Mouse (Mus musculus) kidney, embryonic 16.5 days (tissue): ENCODE data around the gene Olfr749. TPM values are rescaled to one million over a fixed set of nuclear protein-coding genes. Genes with fewer than 3 reads are reported as not detected.

Experiments
- ATAC-seq: fragments of 200-750 bp; cut with Nextera tagmentation; 2 replicates; pipeline ENCODE4 v1.8.0; 2017; ENCODE audit warnings: moderate TSS enrichment; ENCODE audit not compliant: low FRiP score, low TSS enrichment
- H3K27ac ChIP-seq: fragments of 300-500 bp; sonication (generic); 2 replicates; pipeline ENCODE4 v1.5.1; 2014; ENCODE audit warnings: low read length
- H3K27me3 ChIP-seq: fragments of 300-500 bp; sonication (generic); 2 replicates; pipeline ENCODE4 v1.6.1; 2014; ENCODE audit warnings: low read length, control low read depth, mixed read lengths; ENCODE audit not compliant: insufficient read depth
- H3K36me3 ChIP-seq: fragments of 300-500 bp; sonication (generic); 2 replicates; pipeline ENCODE4 v1.6.1; 2014; ENCODE audit warnings: low read length, control low read depth, mixed read lengths; ENCODE audit not compliant: insufficient read depth
- H3K4me1 ChIP-seq: fragments of 300-500 bp; sonication (generic); 2 replicates; pipeline ENCODE4 v1.6.1; 2014; ENCODE audit warnings: low read length, control low read depth, mixed read lengths; ENCODE audit not compliant: insufficient read depth
- H3K4me2 ChIP-seq: fragments of 300-500 bp; sonication (generic); replicated peaks from 2 replicates; pipeline ENCODE4 v1.6.1; 2014; ENCODE audit warnings: low read depth, low read length
- H3K4me3 ChIP-seq: fragments of 300-500 bp; sonication (generic); 2 replicates; pipeline ENCODE4 v1.5.1; 2014; ENCODE audit warnings: mild to moderate bottlenecking, low read length
- H3K9ac ChIP-seq: fragments of 300-500 bp; sonication (generic); replicated peaks from 2 replicates; pipeline ENCODE4 v1.6.1; 2014; ENCODE audit warnings: low read length
- H3K9me3 ChIP-seq: fragments of 300-500 bp; sonication (generic); 2 replicates; pipeline ENCODE4 v1.6.1; 2016; ENCODE audit warnings: low read length, control low read depth
- WGBS: fragments of 180-500 bp; shearing (Covaris S2); extraction: QIAGEN DNeasy Blood & Tissue Kit; methylation state at CpG from one replicate; pipeline ENCODE4 v1.1.7; 2014; 5-methylcytosine and 5-hydroxymethylcytosine counted together
- polyA plus RNA-seq: library from polyadenylated mRNA; unstranded; fragments of >200 nt; fragmentation: Nextera tagmentation; extraction: Ambion mirVana; gene quantifications from 2 replicates; pipeline ENCODE4 v1.2.1, GENCODE M21; 2015

Gene Olfr749
- not detected in 2 replicates for polyA plus RNA-seq

- Histone ChIP-seq H3K36me3 (no peaks in the 10 kb centered on the region), H3K4me1 (no peaks in the 10 kb centered on the region), H3K27me3 (no peaks in the 10 kb centered on the region), H3K9me3 (no peaks in the 10 kb centered on the region), H3K4me3 (no peak within 1 kb of the TSS), H3K9ac (no peak within 1 kb of the TSS), H3K4me2 (no peak within 1 kb of the TSS), H3K27ac (no peak within 1 kb of the TSS)
- ATAC-seq: no peak
Measured at GRCm38 (mm10) chr14:50744994-50745393, at the start of gene Olfr749. TSS of gene Olfr749 (minus strand) at chr14:50745094.

GRCm38 (mm10) chr14:50788157-50788556 lies 43.3 kb upstream of the Olfr749 start:
- Histone ChIP-seq H3K27me3 (no peaks in the 10 kb centered on the region), H3K4me1 (peaks cover 7% of the 10 kb centered on the region; the same call in 1 of the 2 replicates), H3K9me3 (no peaks in the 10 kb centered on the region), H3K4me3 (no peak overlapping the region), H3K9ac (no peak overlapping the region), H3K27ac (no peak overlapping the region), H3K4me2 (no peak overlapping the region), H3K36me3 (no peaks in the 10 kb centered on the region)
- WGBS: 7% methylated on average over 2 of the region's 2 CpGs
- no peak for ATAC-seq

GRCm38 (mm10) chr14:50785251-50785637 lies 40.4 kb upstream of the Olfr749 start, which contains the start of gene Ttc5:
TSS of gene Ttc5 (minus strand) at chr14:50785519.
- WGBS: under 1% methylated on average over 21 of the region's 21 CpGs
- Histone ChIP-seq H3K9ac (peak within 1 kb of the TSS; percentile 77), H3K9me3 (no peaks in the 10 kb centered on the region), H3K4me3 (peak within 1 kb of the TSS; percentile 75), H3K4me1 (peaks cover 7% of the 10 kb centered on the region; the same call in 1 of the 2 replicates), H3K27me3 (no peaks in the 10 kb centered on the region), H3K4me2 (peak within 1 kb of the TSS; percentile 59), H3K36me3 (peaks cover 14% of the 10 kb centered on the region; the same call in 1 of the 2 replicates), H3K27ac (peak within 1 kb of the TSS; percentile 12; the same call in 1 of the 2 replicates)
- ATAC-seq: peak; percentile 94

GRCm38 (mm10) chr14:50784391-50785250 lies 39.7 kb upstream of the Olfr749 start:
- peak overlapping the region; percentile 75 for H3K4me3 ChIP-seq
- no peak for ATAC-seq
- WGBS: 24% methylated on average over 16 of the region's 16 CpGs
- H3K27me3 ChIP-seq: no peaks in the 10 kb centered on the region
- peak overlapping the region; percentile 77 for H3K9ac ChIP-seq
- H3K27ac ChIP-seq: peak overlapping the region; percentile 12; the same call in 1 of the 2 replicates
- H3K4me2 ChIP-seq: peak overlapping the region; percentile 59
- H3K36me3 ChIP-seq: peaks cover 15% of the 10 kb centered on the region; the same call in 1 of the 2 replicates
- H3K4me1 ChIP-seq: peaks cover 7% of the 10 kb centered on the region; the same call in 1 of the 2 replicates
- no peaks in the 10 kb centered on the region for H3K9me3 ChIP-seq

- no peak overlapping the region for H3K4me3 ChIP-seq
- H3K27me3 ChIP-seq: no peaks in the 10 kb centered on the region
- H3K27ac ChIP-seq: no peak overlapping the region
- H3K36me3 ChIP-seq: peaks cover 20% of the 10 kb centered on the region
- H3K4me2 ChIP-seq: no peak overlapping the region
- H3K4me1 ChIP-seq: peaks cover 7% of the 10 kb centered on the region; the same call in 1 of the 2 replicates
- no peaks in the 10 kb centered on the region for H3K9me3 ChIP-seq
- ATAC-seq: no peak; the same call in 1 of the 2 replicates
- H3K9ac ChIP-seq: no peak overlapping the region
- 96% methylated on average over 3 of the region's 3 CpGs for WGBS
Measured at GRCm38 (mm10) chr14:50782166-50782565, 37.3 kb upstream of the Olfr749 start.

- H3K27ac ChIP-seq: no peak overlapping the region
- no peaks in the 10 kb centered on the region for H3K4me1 ChIP-seq
- ATAC-seq: no peak
- no peak overlapping the region for H3K9ac ChIP-seq
- no peak overlapping the region for H3K4me3 ChIP-seq
- no peaks in the 10 kb centered on the region for H3K27me3 ChIP-seq
- H3K4me2 ChIP-seq: no peak overlapping the region
- H3K9me3 ChIP-seq: no peaks in the 10 kb centered on the region
- peaks cover 73% of the 10 kb centered on the region for H3K36me3 ChIP-seq
- WGBS: 92% methylated on average over 2 of the region's 2 CpGs
Measured at GRCm38 (mm10) chr14:50771342-50771741, 26.4 kb upstream of the Olfr749 start.

- Histone ChIP-seq H3K4me3 (no peak overlapping the region), H3K27ac (no peak overlapping the region), H3K4me1 (no peaks in the 10 kb centered on the region), H3K9ac (no peak overlapping the region), H3K27me3 (no peaks in the 10 kb centered on the region), H3K9me3 (no peaks in the 10 kb centered on the region), H3K36me3 (peaks cover 48% of the 10 kb centered on the region), H3K4me2 (no peak overlapping the region)
- ATAC-seq: no peak
- 94% methylated on average over 6 of the region's 6 CpGs for WGBS
Measured at GRCm38 (mm10) chr14:50765736-50766135, 20.8 kb upstream of the Olfr749 start.

GRCm38 (mm10) chr14:50758416-50759085 lies 13.7 kb upstream of the Olfr749 start:
- Histone ChIP-seq H3K9me3 (no peaks in the 10 kb centered on the region), H3K27me3 (no peaks in the 10 kb centered on the region), H3K4me1 (no peaks in the 10 kb centered on the region), H3K36me3 (peaks cover 5% of the 10 kb centered on the region; the same call in 1 of the 2 replicates), H3K4me2 (no peak overlapping the region), H3K27ac (no peak overlapping the region), H3K4me3 (no peak overlapping the region), H3K9ac (no peak overlapping the region)
- ATAC-seq: no peak
- WGBS: 82% methylated on average over 5 of the region's 5 CpGs

GRCm38 (mm10) chr14:50741584-50741983 lies 3.3 kb downstream of the Olfr749 start:
- 77% methylated on average over 2 of the region's 2 CpGs for WGBS

More at GRCm38 (mm10) chr14:50741584-50741983, 3.3 kb downstream of the Olfr749 start:
- ATAC-seq: no peak
- H3K9me3 ChIP-seq: no peaks in the 10 kb centered on the region
- H3K27me3 ChIP-seq: no peaks in the 10 kb centered on the region
- no peak overlapping the region for H3K9ac ChIP-seq
- H3K36me3 ChIP-seq: no peaks in the 10 kb centered on the region
- no peak overlapping the region for H3K27ac ChIP-seq
- no peaks in the 10 kb centered on the region for H3K4me1 ChIP-seq
- H3K4me2 ChIP-seq: no peak overlapping the region
- H3K4me3 ChIP-seq: no peak overlapping the region
